Mouse (Mus musculus): Measurements from ENCODE around the gene Hemk1.

GRCm38 (mm10) chr9:107313926-107314325, 24.2 kb downstream of the Hemk1 start:
- TF ChIP-seq POLR2A (IDR thresholded peaks at IDR 0.05; ENCODE audit: extremely low read depth, insufficient read depth, low read length): no peak
- no peak for TF ChIP-seq CTCF (IDR thresholded peaks at IDR 0.05; ENCODE audit: extremely low read depth, insufficient read depth, low read length)
